Mouse (Mus musculus): ENCODE data around the gene Zbtb40. TPM values are rescaled to one million over a fixed set of nuclear protein-coding genes. Genes with fewer than 3 reads are reported as not detected.

The Zbtb40 gene
- polyA plus RNA-seq, 1 experiment from 2014 or later = 1.0 TPM

GRCm38 (mm10) chr4:136977244-136977643 is 71.4 kb downstream of the Zbtb40 start:
- Histone ChIP-seq H3K4me3 (replicated peaks) (no peak overlapping the region), H3K4me1 (replicated peaks) (no peaks in the 10 kb centered on the region; the same call in 1 of the 2 replicates), H3K27ac (replicated peaks) (no peak overlapping the region), H3K9ac (no peak overlapping the region), H3K27me3 (peaks cover 19% of the 10 kb centered on the region), H3K4me2 (no peak overlapping the region), H3K36me3 (replicated peaks) (no peaks in the 10 kb centered on the region), H3K9me3 (replicated peaks) (no peaks in the 10 kb centered on the region)
- ATAC-seq (ENCODE audit: insufficient read depth) = no peak
- WGBS (ENCODE audit: insufficient replicate concordance) = 39% methylated on average over 8 of the region's 8 CpGs

- ATAC-seq (ENCODE audit: insufficient read depth) = no peak
- H3K4me1 ChIP-seq (replicated peaks) = no peaks in the 10 kb centered on the region
- H3K27ac ChIP-seq (replicated peaks) = no peak overlapping the region
- H3K9ac ChIP-seq = no peak overlapping the region
- H3K36me3 ChIP-seq (replicated peaks) = no peaks in the 10 kb centered on the region
- no peak overlapping the region for H3K4me3 ChIP-seq (replicated peaks)
- no peak overlapping the region for H3K4me2 ChIP-seq
- no peaks in the 10 kb centered on the region for H3K9me3 ChIP-seq (replicated peaks)
- WGBS (ENCODE audit: insufficient replicate concordance) = 7% methylated on average over 6 of the region's 6 CpGs
- H3K27me3 ChIP-seq = peaks cover 64% of the 10 kb centered on the region
These were observed 77.7 kb downstream of the Zbtb40 start for GRCm38 (mm10) chr4:136970939-136971338.

GRCm38 (mm10) chr4:136969503-136970276 is 78.9 kb downstream of the Zbtb40 start:
- no peak for ATAC-seq (ENCODE audit: insufficient read depth)
- WGBS (ENCODE audit: insufficient replicate concordance) = 37% methylated on average over 16 of the region's 16 CpGs

GRCm38 (mm10) chr4:136969096-136969495 is 79.5 kb downstream of the Zbtb40 start:
- H3K9me3 ChIP-seq (replicated peaks) = no peaks in the 10 kb centered on the region
- H3K4me2 ChIP-seq = no peak overlapping the region
- H3K27ac ChIP-seq (replicated peaks) = no peak overlapping the region
- no peak overlapping the region for H3K4me3 ChIP-seq (replicated peaks)
- 32% methylated on average over 8 of the region's 8 CpGs for WGBS (ENCODE audit: insufficient replicate concordance)
- H3K36me3 ChIP-seq (replicated peaks) = no peaks in the 10 kb centered on the region
- H3K27me3 ChIP-seq = peaks cover 81% of the 10 kb centered on the region
- no peak for ATAC-seq (ENCODE audit: insufficient read depth)
- no peak overlapping the region for H3K9ac ChIP-seq
- H3K4me1 ChIP-seq (replicated peaks) = no peaks in the 10 kb centered on the region

More at GRCm38 (mm10) chr4:136969503-136970276, 78.9 kb downstream of the Zbtb40 start:
- H3K27me3 ChIP-seq = peaks cover 77% of the 10 kb centered on the region
- H3K9ac ChIP-seq = no peak overlapping the region
- H3K4me1 ChIP-seq (replicated peaks) = no peaks in the 10 kb centered on the region
- no peak overlapping the region for H3K4me2 ChIP-seq
- H3K27ac ChIP-seq (replicated peaks) = no peak overlapping the region
- no peak overlapping the region for H3K4me3 ChIP-seq (replicated peaks)
- no peaks in the 10 kb centered on the region for H3K9me3 ChIP-seq (replicated peaks)
- H3K36me3 ChIP-seq (replicated peaks) = no peaks in the 10 kb centered on the region

GRCm38 (mm10) chr4:136967511-136967910 is 81.1 kb downstream of the Zbtb40 start:
- no peak for ATAC-seq (ENCODE audit: insufficient read depth)
- 22% methylated on average over 9 of the region's 9 CpGs for WGBS (ENCODE audit: insufficient replicate concordance)
- Histone ChIP-seq H3K27me3 (peaks cover 92% of the 10 kb centered on the region), H3K9me3 (replicated peaks) (no peaks in the 10 kb centered on the region), H3K36me3 (replicated peaks) (no peaks in the 10 kb centered on the region), H3K4me2 (no peak overlapping the region), H3K4me3 (replicated peaks) (no peak overlapping the region), H3K4me1 (replicated peaks) (no peaks in the 10 kb centered on the region), H3K9ac (no peak overlapping the region), H3K27ac (replicated peaks) (no peak overlapping the region)

- no peak for ATAC-seq (ENCODE audit: insufficient read depth)
- no peaks in the 10 kb centered on the region for H3K4me1 ChIP-seq (replicated peaks)
- no peaks in the 10 kb centered on the region for H3K9me3 ChIP-seq (replicated peaks)
- H3K27ac ChIP-seq (replicated peaks) = no peak overlapping the region
- peaks cover 87% of the 10 kb centered on the region for H3K27me3 ChIP-seq
- no peak overlapping the region for H3K9ac ChIP-seq
- no peak overlapping the region for H3K4me3 ChIP-seq (replicated peaks)
- no peak overlapping the region for H3K4me2 ChIP-seq
- H3K36me3 ChIP-seq (replicated peaks) = no peaks in the 10 kb centered on the region
- 32% methylated on average over 16 of the region's 16 CpGs for WGBS (ENCODE audit: insufficient replicate concordance)
These were observed 81.9 kb downstream of the Zbtb40 start for GRCm38 (mm10) chr4:136966493-136967390.

GRCm38 (mm10) chr4:136964990-136965421 is 83.6 kb downstream of the Zbtb40 start:
- H3K36me3 ChIP-seq (replicated peaks) = no peaks in the 10 kb centered on the region
- no peak overlapping the region for H3K9ac ChIP-seq
- ATAC-seq (ENCODE audit: insufficient read depth) = no peak
- peaks cover 85% of the 10 kb centered on the region for H3K27me3 ChIP-seq
- no peaks in the 10 kb centered on the region for H3K9me3 ChIP-seq (replicated peaks)
- no peak overlapping the region for H3K4me3 ChIP-seq (replicated peaks)
- no peak overlapping the region for H3K27ac ChIP-seq (replicated peaks)
- H3K4me1 ChIP-seq (replicated peaks) = no peaks in the 10 kb centered on the region
- H3K4me2 ChIP-seq = no peak overlapping the region
- 27% methylated on average over 15 of the region's 15 CpGs for WGBS (ENCODE audit: insufficient replicate concordance)

- Histone ChIP-seq H3K9me3 (replicated peaks) (no peaks in the 10 kb centered on the region), H3K27ac (replicated peaks) (no peak overlapping the region), H3K36me3 (replicated peaks) (no peaks in the 10 kb centered on the region), H3K27me3 (peaks cover 84% of the 10 kb centered on the region), H3K9ac (no peak overlapping the region), H3K4me2 (no peak overlapping the region), H3K4me1 (replicated peaks) (no peaks in the 10 kb centered on the region), H3K4me3 (replicated peaks) (no peak overlapping the region)
- 50% methylated on average over 4 of the region's 4 CpGs for WGBS (ENCODE audit: insufficient replicate concordance)
- ATAC-seq (ENCODE audit: insufficient read depth) = no peak
These were observed 86.2 kb downstream of the Zbtb40 start for GRCm38 (mm10) chr4:136962447-136962846.

- Histone ChIP-seq H3K9me3 (replicated peaks) (no peaks in the 10 kb centered on the region), H3K27me3 (peaks cover 84% of the 10 kb centered on the region), H3K36me3 (replicated peaks) (no peaks in the 10 kb centered on the region), H3K4me3 (replicated peaks) (no peak overlapping the region), H3K27ac (replicated peaks) (no peak overlapping the region), H3K4me2 (no peak overlapping the region), H3K9ac (no peak overlapping the region), H3K4me1 (replicated peaks) (no peaks in the 10 kb centered on the region)
- peak; percentile 57; the same call in 1 of the 2 replicates for ATAC-seq (ENCODE audit: insufficient read depth)
- WGBS (ENCODE audit: insufficient replicate concordance) = 31% methylated on average over 4 of the region's 4 CpGs
These were observed 86.8 kb downstream of the Zbtb40 start for GRCm38 (mm10) chr4:136961642-136962285.

GRCm38 (mm10) chr4:136960581-136960980 is 88.0 kb downstream of the Zbtb40 start:
- Histone ChIP-seq H3K9ac (no peak overlapping the region), H3K4me3 (replicated peaks) (no peak overlapping the region), H3K4me2 (no peak overlapping the region), H3K36me3 (replicated peaks) (no peaks in the 10 kb centered on the region), H3K27me3 (peaks cover 84% of the 10 kb centered on the region), H3K9me3 (replicated peaks) (no peaks in the 10 kb centered on the region), H3K4me1 (replicated peaks) (no peaks in the 10 kb centered on the region), H3K27ac (replicated peaks) (no peak overlapping the region)
- ATAC-seq (ENCODE audit: insufficient read depth) = no peak
- 56% methylated on average over 9 of the region's 9 CpGs for WGBS (ENCODE audit: insufficient replicate concordance)

- Histone ChIP-seq H3K36me3 (replicated peaks) (no peaks in the 10 kb centered on the region), H3K9me3 (replicated peaks) (no peaks in the 10 kb centered on the region), H3K27ac (replicated peaks) (no peak overlapping the region), H3K4me3 (replicated peaks) (no peak overlapping the region), H3K4me2 (no peak overlapping the region), H3K27me3 (peaks cover 84% of the 10 kb centered on the region), H3K4me1 (replicated peaks) (no peaks in the 10 kb centered on the region), H3K9ac (no peak overlapping the region)
- no peak for ATAC-seq (ENCODE audit: insufficient read depth)
- 33% methylated on average over 3 of the region's 3 CpGs for WGBS (ENCODE audit: insufficient replicate concordance)
These were observed 88.5 kb downstream of the Zbtb40 start for GRCm38 (mm10) chr4:136960068-136960467.
